Mouse (Mus musculus): ENCODE measurements around the gene Snx25.
"Not testable (repeated sequence)": the region's sequence is repeated elsewhere in the genome, so short reads cannot be mapped to it uniquely, and the experiment has no call there.

Snx25 gene

GRCm38 (mm10) chr8:46140376-46141120, 11.4 kb downstream of the Snx25 start:
- in situ Hi-C loops (cut with MboI; ENCODE audit: low pct_unique_long_range_greater_than_20kb in 1 of 2, low sequenced_read_pairs in 2 of 2, unreplicated experiment in 1 of 2), result no loop called here

- in situ Hi-C loops (cut with MboI; ENCODE audit: low pct_unique_long_range_greater_than_20kb in 1 of 2, low sequenced_read_pairs in 2 of 2, unreplicated experiment in 1 of 2), result no loop called here
These were observed 13.9 kb downstream of the Snx25 start for GRCm38 (mm10) chr8:46137843-46138596.

GRCm38 (mm10) chr8:46137336-46137735, 14.6 kb downstream of the Snx25 start:
- in situ Hi-C loops (cut with MboI; ENCODE audit: low pct_unique_long_range_greater_than_20kb in 1 of 2, low sequenced_read_pairs in 2 of 2, unreplicated experiment in 1 of 2), result no loop called here

GRCm38 (mm10) chr8:46135546-46135945, 16.4 kb downstream of the Snx25 start:
- in situ Hi-C loops (cut with MboI; ENCODE audit: low pct_unique_long_range_greater_than_20kb in 1 of 2, low sequenced_read_pairs in 2 of 2, unreplicated experiment in 1 of 2), result not testable (repeated sequence)

GRCm38 (mm10) chr8:46130426-46130825, 21.5 kb downstream of the Snx25 start:
- in situ Hi-C loops (cut with MboI; ENCODE audit: low pct_unique_long_range_greater_than_20kb in 1 of 2, low sequenced_read_pairs in 2 of 2, unreplicated experiment in 1 of 2), result no loop called here

GRCm38 (mm10) chr8:46122498-46122897, 29.5 kb downstream of the Snx25 start:
- in situ Hi-C loops (cut with MboI; ENCODE audit: low pct_unique_long_range_greater_than_20kb in 1 of 2, low sequenced_read_pairs in 2 of 2, unreplicated experiment in 1 of 2), result no loop called here

GRCm38 (mm10) chr8:46119176-46119575, 32.8 kb downstream of the Snx25 start:
- in situ Hi-C loops (cut with MboI; ENCODE audit: low pct_unique_long_range_greater_than_20kb in 1 of 2, low sequenced_read_pairs in 2 of 2, unreplicated experiment in 1 of 2), result no loop called here

GRCm38 (mm10) chr8:46117172-46117571, 34.8 kb downstream of the Snx25 start:
- in situ Hi-C loops (cut with MboI; ENCODE audit: low pct_unique_long_range_greater_than_20kb in 1 of 2, low sequenced_read_pairs in 2 of 2, unreplicated experiment in 1 of 2), result no loop called here

- in situ Hi-C loops (cut with MboI; ENCODE audit: low pct_unique_long_range_greater_than_20kb in 1 of 2, low sequenced_read_pairs in 2 of 2, unreplicated experiment in 1 of 2), result not testable (repeated sequence)
These were observed 38.4 kb downstream of the Snx25 start for GRCm38 (mm10) chr8:46113421-46114170.

- in situ Hi-C loops (cut with MboI; ENCODE audit: low pct_unique_long_range_greater_than_20kb in 1 of 2, low sequenced_read_pairs in 2 of 2, unreplicated experiment in 1 of 2), result no loop called here
These were observed 44.3 kb downstream of the Snx25 start for GRCm38 (mm10) chr8:46107690-46108089.

GRCm38 (mm10) chr8:46103434-46103833, 48.5 kb downstream of the Snx25 start:
- in situ Hi-C loops (cut with MboI; ENCODE audit: low pct_unique_long_range_greater_than_20kb in 1 of 2, low sequenced_read_pairs in 2 of 2, unreplicated experiment in 1 of 2), result no loop called here

GRCm38 (mm10) chr8:46092667-46093360, 59.1 kb downstream of the Snx25 start:
- in situ Hi-C loops (cut with MboI; ENCODE audit: low pct_unique_long_range_greater_than_20kb in 1 of 2, low sequenced_read_pairs in 2 of 2, unreplicated experiment in 1 of 2), result loop anchor here in 1 of 2 experiments (10.0 kb wide), 1 partner anchor 48 kb away; no protein-coding TSS in a partner anchor

- in situ Hi-C loops (cut with MboI; ENCODE audit: low pct_unique_long_range_greater_than_20kb in 1 of 2, low sequenced_read_pairs in 2 of 2, unreplicated experiment in 1 of 2), result no loop called here
These were observed 68.8 kb downstream of the Snx25 start for GRCm38 (mm10) chr8:46083141-46083540.

GRCm38 (mm10) chr8:46081030-46081429, 70.9 kb downstream of the Snx25 start:
- in situ Hi-C loops (cut with MboI; ENCODE audit: low pct_unique_long_range_greater_than_20kb in 1 of 2, low sequenced_read_pairs in 2 of 2, unreplicated experiment in 1 of 2), result no loop called here

- in situ Hi-C loops (cut with MboI; ENCODE audit: low pct_unique_long_range_greater_than_20kb in 1 of 2, low sequenced_read_pairs in 2 of 2, unreplicated experiment in 1 of 2), result no loop called here
These were observed 73.1 kb downstream of the Snx25 start for GRCm38 (mm10) chr8:46078866-46079265.

GRCm38 (mm10) chr8:46075223-46075622, 76.7 kb downstream of the Snx25 start:
- in situ Hi-C loops (cut with MboI; ENCODE audit: low pct_unique_long_range_greater_than_20kb in 1 of 2, low sequenced_read_pairs in 2 of 2, unreplicated experiment in 1 of 2), result no loop called here

- in situ Hi-C loops (cut with MboI; ENCODE audit: low pct_unique_long_range_greater_than_20kb in 1 of 2, low sequenced_read_pairs in 2 of 2, unreplicated experiment in 1 of 2), result no loop called here
These were observed 78.3 kb downstream of the Snx25 start for GRCm38 (mm10) chr8:46073540-46074140.

- in situ Hi-C loops (cut with MboI; ENCODE audit: low pct_unique_long_range_greater_than_20kb in 1 of 2, low sequenced_read_pairs in 2 of 2, unreplicated experiment in 1 of 2), result no loop called here
These were observed 79.2 kb downstream of the Snx25 start for GRCm38 (mm10) chr8:46072798-46073197.
